Mouse (Mus musculus): ENCODE measurements around the gene Olfr921.

Olfr921 gene

DNA sequence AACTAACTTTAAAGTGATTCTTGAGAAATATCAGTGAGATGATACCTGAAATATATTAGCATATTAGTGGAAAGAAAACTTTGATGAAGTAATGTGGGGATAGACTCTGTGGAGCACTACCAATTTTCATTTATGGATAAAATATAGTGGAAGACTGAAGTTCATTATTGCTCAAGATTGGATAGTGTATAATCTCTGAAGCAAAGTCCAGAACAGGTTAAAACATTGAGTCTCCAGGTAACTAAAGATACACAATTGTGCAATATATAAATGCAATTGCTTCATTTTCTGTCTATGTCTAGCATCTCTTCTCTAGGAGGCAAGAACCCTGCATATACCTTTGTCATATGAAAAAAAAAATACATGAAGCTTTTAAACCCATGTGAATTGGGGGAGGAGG, at the start of gene Olfr921:
Gene Olfr921 (plus strand): TSS at position 301 of the 400 bp plus-strand sequence.
- DNase-seq: no peak

DNA sequence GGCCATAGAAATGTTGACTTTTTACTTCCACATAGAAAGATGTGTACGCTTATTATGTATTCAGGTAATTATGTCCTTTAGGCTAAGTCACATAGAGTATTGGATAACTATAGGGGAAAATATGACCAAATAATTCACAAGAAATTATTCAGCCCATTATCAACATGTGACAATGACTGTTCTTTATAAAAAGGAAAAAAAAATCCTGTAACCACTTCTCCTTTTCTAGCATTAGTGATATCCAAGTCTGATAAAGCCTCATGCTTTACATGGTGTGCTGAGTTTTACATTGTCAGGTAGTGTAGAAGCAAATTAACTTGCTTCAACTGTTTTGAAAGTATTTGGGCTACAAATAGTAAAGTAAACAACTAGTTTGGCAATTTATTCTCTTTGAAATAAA, 48.8 kb upstream of the Olfr921 start:
- DNase-seq: no peak

DNA sequence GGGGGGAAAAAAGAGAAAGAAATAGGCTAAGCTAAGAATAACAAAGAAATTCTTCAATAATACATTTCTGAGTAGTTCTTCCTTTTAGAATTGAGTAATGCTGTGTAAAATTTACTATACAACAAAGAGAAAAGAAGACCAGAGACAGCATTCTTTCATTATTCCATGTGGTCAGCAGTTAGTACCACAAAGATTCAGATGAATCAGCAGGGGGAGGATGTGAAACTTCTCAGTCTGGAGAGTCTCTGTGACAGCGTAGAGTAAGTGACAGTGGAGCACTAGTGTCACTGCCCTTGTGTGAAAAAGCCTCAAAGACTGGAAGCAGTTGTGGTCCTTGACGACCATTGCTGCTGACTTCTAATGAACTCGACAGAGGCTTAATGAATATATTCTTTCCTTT, 44.6 kb upstream of the Olfr921 start:
- DNase-seq: no peak

GRCm38 (mm10) chr9:38741408-38741807, 31.5 kb upstream of the Olfr921 start:
- DNase-seq: no peak

DNA sequence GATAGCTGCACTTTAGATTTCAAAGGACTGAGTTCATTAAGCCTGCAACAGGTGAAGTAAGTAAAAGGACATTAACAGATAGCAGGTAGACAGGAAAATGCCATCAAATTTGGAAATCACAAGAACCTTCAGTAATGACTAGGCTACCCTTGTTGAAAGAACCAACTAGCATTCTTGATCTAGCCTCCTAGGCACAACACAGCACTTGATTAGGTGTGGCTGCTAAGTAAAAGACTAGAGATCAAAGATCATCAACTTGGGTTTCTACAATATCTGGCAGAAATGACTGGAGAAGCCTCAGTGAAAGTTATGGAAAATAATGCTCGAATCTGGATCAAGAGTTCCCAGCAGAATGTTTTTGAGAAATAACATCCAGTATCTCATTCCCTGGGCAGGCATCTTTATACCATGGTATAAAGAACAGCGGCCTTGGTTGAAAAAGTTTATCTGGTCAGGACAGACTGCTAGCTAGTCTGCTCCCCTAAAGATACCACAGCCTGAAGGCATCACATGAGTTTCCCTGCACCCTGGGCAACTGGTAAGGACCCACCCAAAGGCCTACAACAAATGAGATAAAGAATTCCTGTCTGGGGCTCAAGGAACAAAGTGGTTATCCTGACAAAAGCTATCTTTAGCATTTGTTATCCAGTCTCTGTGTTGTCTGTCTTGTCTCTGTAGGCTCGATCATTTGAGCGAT, 28.1 kb upstream of the Olfr921 start:
- DNase-seq: no peak

- DNase-seq: no peak
These were observed 20.9 kb upstream of the Olfr921 start, which contains the start of gene Olfr920 for GRCm38 (mm10) chr9:38751999-38752398. Gene Olfr920, plus strand, starts transcription at chr9:38752299.

DNA sequence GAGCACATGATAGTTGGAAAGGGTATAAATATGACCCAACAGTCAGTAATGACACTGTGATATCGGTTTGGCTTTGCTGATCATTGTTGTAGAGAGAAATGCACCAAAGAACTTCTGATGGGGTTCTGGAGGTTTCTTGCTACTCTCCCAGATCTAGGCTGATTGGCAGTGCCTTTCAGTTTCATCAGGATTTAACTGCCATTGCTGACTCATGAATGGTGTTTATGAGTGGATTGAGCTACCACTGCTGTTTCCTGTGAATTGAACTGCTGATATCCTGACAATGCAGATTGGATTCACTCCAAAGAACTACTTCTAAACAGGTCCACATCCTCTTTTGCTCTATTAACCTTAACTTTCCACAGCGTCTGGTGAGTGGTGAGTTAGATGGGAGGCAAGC, 19.8 kb downstream of the Olfr921 start:
- DNase-seq: no peak

- no peak for DNase-seq
These were observed 32.8 kb downstream of the Olfr921 start for GRCm38 (mm10) chr9:38805696-38806095.

DNA sequence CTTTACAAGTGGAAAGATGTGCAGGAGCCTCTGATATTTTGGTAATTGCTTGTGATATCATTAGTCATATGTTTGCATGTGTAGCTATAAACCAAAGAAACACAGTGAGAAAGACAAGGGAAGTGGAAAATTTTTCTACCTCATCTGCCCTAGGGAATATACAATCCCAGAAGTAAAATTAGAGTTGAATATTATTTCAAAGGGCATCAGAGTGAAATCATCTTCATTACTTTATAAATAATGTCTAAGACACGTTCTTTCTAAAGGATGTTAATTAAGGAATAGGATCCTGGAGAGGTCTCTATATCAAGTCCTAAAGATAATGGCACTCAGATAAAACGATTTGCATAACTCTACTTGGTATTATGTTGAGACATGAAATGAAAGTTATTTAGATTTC, 41.4 kb downstream of the Olfr921 start, which contains the start of gene Olfr922:
Gene Olfr922 (plus strand): TSS at position 301 of the 400 bp plus-strand sequence.
- no peak for DNase-seq

- no peak for DNase-seq
These were observed 42.7 kb downstream of the Olfr921 start for GRCm38 (mm10) chr9:38815458-38815986.

DNA sequence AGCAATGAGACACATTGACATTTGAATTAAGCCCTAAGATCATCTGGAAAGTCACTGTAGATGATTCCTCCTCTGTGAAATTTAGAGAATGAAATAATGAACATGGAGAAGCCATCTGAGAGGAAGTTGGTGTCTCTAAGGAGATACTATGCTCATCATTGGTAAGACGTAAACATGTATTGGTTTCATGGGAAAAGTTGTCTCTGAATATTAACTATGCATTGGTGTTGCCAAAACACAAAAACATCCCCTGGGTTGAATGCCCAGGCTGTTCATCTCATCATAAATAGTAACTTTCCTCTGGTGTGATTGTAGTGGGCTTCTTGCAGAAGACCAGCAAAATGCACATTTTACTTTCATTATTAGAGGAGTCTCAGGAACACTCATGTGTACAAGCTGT, 53.4 kb downstream of the Olfr921 start, which contains the start of gene Olfr923:
Gene Olfr923 (plus strand): TSS at position 301 of the 400 bp plus-strand sequence.
- no peak for DNase-seq
